Mouse (Mus musculus): ENCODE data around the gene Hmgb4. TPM values are rescaled to one million over a fixed set of nuclear protein-coding genes. Genes with fewer than 3 reads are reported as not detected.

Gene Hmgb4
- polyA plus RNA-seq, 1 experiment, result not detected

GRCm38 (mm10) chr4:128245201-128245600 lies 15.6 kb downstream of the Hmgb4 start:
- 78% methylated on average over 2 of the region's 2 CpGs for WGBS
- H3K27ac ChIP-seq (ENCODE audit: insufficient read depth, low read length), result no peak overlapping the region
- H3K27me3 ChIP-seq (ENCODE audit: control insufficient read depth, insufficient read depth, low read length), result no peaks in the 10 kb centered on the region
- H3K4me1 ChIP-seq (ENCODE audit: control insufficient read depth, insufficient read depth, low read length), result no peaks in the 10 kb centered on the region; the same call in 1 of the 2 replicates
- no peak for DNase-seq
- TF ChIP-seq POLR2A (IDR thresholded peaks at IDR 0.05; ENCODE audit: borderline replicate concordance, insufficient read depth, low read length) (no peak), CTCF (IDR thresholded peaks at IDR 0.05; ENCODE audit: borderline replicate concordance, insufficient read depth, low read depth, low read length) (no peak)
- no peak overlapping the region for H3K4me3 ChIP-seq (replicated peaks; ENCODE audit: insufficient read depth, low read depth, low read length)

- Histone ChIP-seq H3K4me1 (ENCODE audit: control insufficient read depth, insufficient read depth, low read length) (peaks cover 8% of the 10 kb centered on the region), H3K27me3 (ENCODE audit: control insufficient read depth, insufficient read depth, low read length) (no peaks in the 10 kb centered on the region), H3K27ac (ENCODE audit: insufficient read depth, low read length) (no peak overlapping the region), H3K4me3 (replicated peaks; ENCODE audit: insufficient read depth, low read depth, low read length) (no peak overlapping the region)
- 82% methylated on average over 2 of the region's 2 CpGs for WGBS
- no peak for DNase-seq
- TF ChIP-seq POLR2A (IDR thresholded peaks at IDR 0.05; ENCODE audit: borderline replicate concordance, insufficient read depth, low read length), result no peak
- no peak for TF ChIP-seq CTCF (IDR thresholded peaks at IDR 0.05; ENCODE audit: borderline replicate concordance, insufficient read depth, low read depth, low read length)
Measured at GRCm38 (mm10) chr4:128241854-128242356, 18.9 kb downstream of the Hmgb4 start.

- H3K27ac ChIP-seq (ENCODE audit: insufficient read depth, low read length), result no peak overlapping the region
- no peak overlapping the region for H3K4me3 ChIP-seq (replicated peaks; ENCODE audit: insufficient read depth, low read depth, low read length)
- DNase-seq, result no peak
- no peaks in the 10 kb centered on the region for H3K27me3 ChIP-seq (ENCODE audit: control insufficient read depth, insufficient read depth, low read length)
- peaks cover 8% of the 10 kb centered on the region for H3K4me1 ChIP-seq (ENCODE audit: control insufficient read depth, insufficient read depth, low read length)
- TF ChIP-seq CTCF (IDR thresholded peaks at IDR 0.05; ENCODE audit: borderline replicate concordance, insufficient read depth, low read depth, low read length) (no peak), POLR2A (IDR thresholded peaks at IDR 0.05; ENCODE audit: borderline replicate concordance, insufficient read depth, low read length) (no peak)
- 77% methylated on average over 19 of the region's 19 CpGs for WGBS
Measured at GRCm38 (mm10) chr4:128241075-128241853, 19.5 kb downstream of the Hmgb4 start.

GRCm38 (mm10) chr4:128239113-128239512 lies 21.6 kb downstream of the Hmgb4 start:
- WGBS, result 33% methylated on average over 1 of the region's 1 CpGs
- Histone ChIP-seq H3K27me3 (ENCODE audit: control insufficient read depth, insufficient read depth, low read length) (no peaks in the 10 kb centered on the region), H3K4me3 (replicated peaks; ENCODE audit: insufficient read depth, low read depth, low read length) (no peak overlapping the region), H3K27ac (ENCODE audit: insufficient read depth, low read length) (no peak overlapping the region), H3K4me1 (ENCODE audit: control insufficient read depth, insufficient read depth, low read length) (peaks cover 8% of the 10 kb centered on the region)
- DNase-seq, result peak in 1 of 2 experiments; percentile 17
- TF ChIP-seq POLR2A (IDR thresholded peaks at IDR 0.05; ENCODE audit: borderline replicate concordance, insufficient read depth, low read length) (no peak), CTCF (IDR thresholded peaks at IDR 0.05; ENCODE audit: borderline replicate concordance, insufficient read depth, low read depth, low read length) (peak; percentile 38; the same call in 1 of the 2 replicates)

- WGBS, result 92% methylated on average over 13 of the region's 13 CpGs
- no peak overlapping the region for H3K27ac ChIP-seq (ENCODE audit: insufficient read depth, low read length)
- H3K4me3 ChIP-seq (replicated peaks; ENCODE audit: insufficient read depth, low read depth, low read length), result no peak overlapping the region
- H3K27me3 ChIP-seq (ENCODE audit: control insufficient read depth, insufficient read depth, low read length), result no peaks in the 10 kb centered on the region
- no peak for DNase-seq
- TF ChIP-seq POLR2A (IDR thresholded peaks at IDR 0.05; ENCODE audit: borderline replicate concordance, insufficient read depth, low read length) (no peak), CTCF (IDR thresholded peaks at IDR 0.05; ENCODE audit: borderline replicate concordance, insufficient read depth, low read depth, low read length) (no peak)
- peaks cover 3% of the 10 kb centered on the region for H3K4me1 ChIP-seq (ENCODE audit: control insufficient read depth, insufficient read depth, low read length)
Measured at GRCm38 (mm10) chr4:128233458-128233857, 27.3 kb downstream of the Hmgb4 start.

- no peak for DNase-seq
- TF ChIP-seq CTCF (IDR thresholded peaks at IDR 0.05; ENCODE audit: borderline replicate concordance, insufficient read depth, low read depth, low read length) (no peak), POLR2A (IDR thresholded peaks at IDR 0.05; ENCODE audit: borderline replicate concordance, insufficient read depth, low read length) (no peak)
- H3K4me3 ChIP-seq (replicated peaks; ENCODE audit: insufficient read depth, low read depth, low read length), result no peak overlapping the region
- 73% methylated on average over 13 of the region's 13 CpGs for WGBS
- H3K4me1 ChIP-seq (ENCODE audit: control insufficient read depth, insufficient read depth, low read length), result peaks cover 3% of the 10 kb centered on the region; the same call in 1 of the 2 replicates
- H3K27me3 ChIP-seq (ENCODE audit: control insufficient read depth, insufficient read depth, low read length), result no peaks in the 10 kb centered on the region
- H3K27ac ChIP-seq (ENCODE audit: insufficient read depth, low read length), result no peak overlapping the region
Measured at GRCm38 (mm10) chr4:128227377-128228316, 33.1 kb downstream of the Hmgb4 start.

GRCm38 (mm10) chr4:128224453-128224852 lies 36.3 kb downstream of the Hmgb4 start:
- peaks cover 3% of the 10 kb centered on the region; the same call in 1 of the 2 replicates for H3K4me1 ChIP-seq (ENCODE audit: control insufficient read depth, insufficient read depth, low read length)
- no peak for TF ChIP-seq POLR2A (IDR thresholded peaks at IDR 0.05; ENCODE audit: borderline replicate concordance, insufficient read depth, low read length)
- TF ChIP-seq CTCF (IDR thresholded peaks at IDR 0.05; ENCODE audit: borderline replicate concordance, insufficient read depth, low read depth, low read length), result no peak
- H3K27ac ChIP-seq (ENCODE audit: insufficient read depth, low read length), result no peak overlapping the region
- DNase-seq, result no peak
- H3K27me3 ChIP-seq (ENCODE audit: control insufficient read depth, insufficient read depth, low read length), result no peaks in the 10 kb centered on the region; the same call in 1 of the 2 replicates
- H3K4me3 ChIP-seq (replicated peaks; ENCODE audit: insufficient read depth, low read depth, low read length), result no peak overlapping the region
- WGBS, result 95% methylated on average over 6 of the region's 6 CpGs
